Mouse (Mus musculus) retina, postnatal 1 day (tissue): ENCODE data around the gene Nfil3.

Source experiments
- DNase-seq: peaks from one replicate; pipeline ENCODE4 v3.0.0-alpha.2; 2012

Nfil3 gene

GRCm38 (mm10) chr13:52980951-52981421, at the start of gene Nfil3:
Gene Nfil3, minus strand, starts transcription at chr13:52981073.
- peak; percentile 92 for DNase-seq

- DNase-seq: no peak
Measured at GRCm38 (mm10) chr13:53024285-53024684, 43.4 kb upstream of the Nfil3 start.

GRCm38 (mm10) chr13:53020282-53020681, 39.4 kb upstream of the Nfil3 start:
- DNase-seq: no peak

GRCm38 (mm10) chr13:53019532-53019931, 38.7 kb upstream of the Nfil3 start:
- no peak for DNase-seq

- DNase-seq: no peak
Measured at GRCm38 (mm10) chr13:53018976-53019375, 38.1 kb upstream of the Nfil3 start.

- DNase-seq: no peak
Measured at GRCm38 (mm10) chr13:53017983-53018382, 37.1 kb upstream of the Nfil3 start.

- no peak for DNase-seq
Measured at GRCm38 (mm10) chr13:53017117-53017516, 36.2 kb upstream of the Nfil3 start.

- peak; percentile 71 for DNase-seq
Measured at GRCm38 (mm10) chr13:53011426-53011825, 30.6 kb upstream of the Nfil3 start.

- no peak for DNase-seq
Measured at GRCm38 (mm10) chr13:53008489-53009184, 27.8 kb upstream of the Nfil3 start.

- DNase-seq: no peak
Measured at GRCm38 (mm10) chr13:53007781-53008180, 26.9 kb upstream of the Nfil3 start.

GRCm38 (mm10) chr13:53003286-53003685, 22.4 kb upstream of the Nfil3 start:
- DNase-seq: no peak

GRCm38 (mm10) chr13:53001511-53001935, 20.6 kb upstream of the Nfil3 start:
- DNase-seq: no peak

GRCm38 (mm10) chr13:53000481-53000880, 19.6 kb upstream of the Nfil3 start:
- DNase-seq: no peak

GRCm38 (mm10) chr13:52998541-52998940, 17.7 kb upstream of the Nfil3 start:
- no peak for DNase-seq

- DNase-seq: no peak
Measured at GRCm38 (mm10) chr13:52997806-52998205, 16.9 kb upstream of the Nfil3 start.

GRCm38 (mm10) chr13:52996201-52996600, 15.3 kb upstream of the Nfil3 start:
- DNase-seq: no peak

- DNase-seq: no peak
Measured at GRCm38 (mm10) chr13:52994197-52994881, 13.5 kb upstream of the Nfil3 start.

GRCm38 (mm10) chr13:52990139-52990538, 9.3 kb upstream of the Nfil3 start:
- no peak for DNase-seq

GRCm38 (mm10) chr13:52989005-52989404, 8.1 kb upstream of the Nfil3 start:
- DNase-seq: no peak

GRCm38 (mm10) chr13:52987880-52988279, 7.0 kb upstream of the Nfil3 start:
- no peak for DNase-seq

- DNase-seq: no peak
Measured at GRCm38 (mm10) chr13:52986215-52986780, 5.4 kb upstream of the Nfil3 start.

GRCm38 (mm10) chr13:52985508-52986214, 4.8 kb upstream of the Nfil3 start:
- DNase-seq: no peak

GRCm38 (mm10) chr13:52982703-52983102, 1.8 kb upstream of the Nfil3 start:
- peak; percentile 94 for DNase-seq
